Mouse (Mus musculus): ENCODE data around the gene Tuba1b. TPM values are rescaled to one million over a fixed set of nuclear protein-coding genes. Genes with fewer than 3 reads are reported as not detected.
"Not testable (repeated sequence)": the region's sequence is repeated elsewhere in the genome, so short reads cannot be mapped to it uniquely, and the experiment has no call there.

Tuba1b gene
- total and polyA plus RNA-seq, 2 experiments = 49.9 to 183 TPM

DNA sequence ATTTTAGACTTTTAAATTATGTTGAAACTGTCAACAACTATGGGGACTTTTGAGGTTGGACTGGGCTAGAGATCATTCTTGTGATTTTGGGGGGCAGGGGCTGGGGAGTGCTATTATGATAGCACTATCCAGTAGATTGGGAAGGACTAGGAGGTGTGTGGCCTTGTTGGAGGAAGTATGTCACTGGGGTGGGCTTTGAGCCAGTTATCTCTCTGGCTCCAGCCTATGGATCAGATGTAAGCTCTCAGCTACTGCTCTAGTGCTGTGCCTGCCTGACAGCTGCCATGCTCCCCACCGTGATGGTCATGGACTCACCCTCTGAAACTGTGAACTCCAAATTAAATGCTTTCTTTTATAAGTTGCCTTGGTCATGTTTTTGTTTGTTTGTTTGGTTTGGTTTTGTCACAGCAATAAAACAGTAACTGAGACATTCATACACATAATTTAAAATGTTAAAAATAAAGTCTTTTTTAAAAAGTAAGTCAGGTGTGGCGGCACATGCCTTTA is 11.3 kb downstream of the Tuba1b start:
- Histone ChIP-seq H3K79me2 (ENCODE audit: control insufficient read depth, insufficient read depth, low read length) (no peaks in the 10 kb centered on the region), H3K27ac (replicated peaks; ENCODE audit: insufficient read depth, low read depth, low read length) (peak overlapping the region; percentile 87), H3K4me1 (ENCODE audit: control insufficient read depth, insufficient read depth, low read length) (peaks cover 15% of the 10 kb centered on the region), H3K36me3 (ENCODE audit: control insufficient read depth, insufficient read depth, low read length) (no peaks in the 10 kb centered on the region), H3K9ac (ENCODE audit: low read depth, low read length) (no peak overlapping the region), H3K4me3 (ENCODE audit: insufficient read depth, low read depth, low read length) (no peak overlapping the region), H3K27me3 (ENCODE audit: control insufficient read depth, insufficient read depth, low read length) (no peaks in the 10 kb centered on the region)
- WGBS = 73% methylated on average over 2 of the region's 2 CpGs
- no peak for DNase-seq (ENCODE audit: extremely low read depth, low read depth, low spot score)
- TF ChIP-seq CTCF (IDR thresholded peaks at IDR 0.05; ENCODE audit: low read depth, low read length) (no peak), POLR2A (IDR thresholded peaks at IDR 0.05; ENCODE audit: extremely low read depth, insufficient read depth, low read length) (no peak)

DNA sequence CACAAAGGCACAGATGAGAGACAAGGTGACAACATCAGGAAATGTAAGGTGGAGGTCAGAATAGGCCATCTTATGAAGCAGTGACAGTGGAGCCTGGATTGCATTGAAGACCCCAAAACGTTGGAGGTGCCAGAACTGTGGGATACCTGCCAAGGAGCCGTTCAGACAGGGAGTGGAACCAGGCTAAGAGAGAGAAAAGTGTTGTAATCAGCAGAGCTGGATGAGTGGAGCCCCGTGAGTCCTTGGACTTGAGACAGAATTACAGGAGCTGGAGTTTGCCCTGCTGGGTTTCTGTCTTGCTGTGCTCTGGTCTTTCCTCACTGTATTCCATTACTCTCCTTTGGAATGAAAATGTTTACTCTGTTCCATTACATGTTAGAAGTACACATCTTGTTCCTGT is 11.8 kb downstream of the Tuba1b start:
- no peak overlapping the region for H3K4me3 ChIP-seq (ENCODE audit: insufficient read depth, low read depth, low read length)
- 13% methylated on average over 3 of the region's 3 CpGs for WGBS
- H3K36me3 ChIP-seq (ENCODE audit: control insufficient read depth, insufficient read depth, low read length) = no peaks in the 10 kb centered on the region
- H3K27me3 ChIP-seq (ENCODE audit: control insufficient read depth, insufficient read depth, low read length) = no peaks in the 10 kb centered on the region
- no peaks in the 10 kb centered on the region for H3K79me2 ChIP-seq (ENCODE audit: control insufficient read depth, insufficient read depth, low read length)
- peak; percentile 96 for DNase-seq (ENCODE audit: extremely low read depth, low read depth, low spot score)
- H3K27ac ChIP-seq (replicated peaks; ENCODE audit: insufficient read depth, low read depth, low read length) = peak overlapping the region; percentile 76
- H3K4me1 ChIP-seq (ENCODE audit: control insufficient read depth, insufficient read depth, low read length) = peaks cover 13% of the 10 kb centered on the region
- TF ChIP-seq POLR2A (IDR thresholded peaks at IDR 0.05; ENCODE audit: extremely low read depth, insufficient read depth, low read length) (no peak), CTCF (IDR thresholded peaks at IDR 0.05; ENCODE audit: low read depth, low read length) (no peak)
- no peak overlapping the region for H3K9ac ChIP-seq (ENCODE audit: low read depth, low read length)

DNA sequence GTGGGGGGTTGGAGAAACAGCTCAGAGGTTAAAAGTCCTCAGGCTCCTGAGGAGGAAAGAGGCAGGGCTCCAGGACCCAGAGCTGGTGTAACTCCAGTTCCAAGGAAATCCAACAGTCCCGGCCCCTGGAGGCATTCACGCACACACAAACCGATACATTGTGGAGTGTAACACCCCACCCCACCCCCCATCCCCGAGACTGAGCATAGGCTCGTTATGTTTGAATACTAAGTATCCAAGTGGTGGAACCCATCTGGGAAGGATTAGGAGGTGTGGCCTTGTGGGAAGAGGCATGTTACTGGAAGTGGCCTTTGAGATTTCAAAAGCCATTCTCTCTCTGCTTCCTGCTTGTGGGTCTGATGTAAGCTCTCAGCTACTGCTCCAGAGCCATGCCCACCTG is 12.9 kb downstream of the Tuba1b start:
- no peaks in the 10 kb centered on the region for H3K36me3 ChIP-seq (ENCODE audit: control insufficient read depth, insufficient read depth, low read length)
- H3K4me3 ChIP-seq (ENCODE audit: insufficient read depth, low read depth, low read length) = no peak overlapping the region
- no peak for TF ChIP-seq CTCF (IDR thresholded peaks at IDR 0.05; ENCODE audit: low read depth, low read length)
- TF ChIP-seq POLR2A (IDR thresholded peaks at IDR 0.05; ENCODE audit: extremely low read depth, insufficient read depth, low read length) = no peak
- H3K27ac ChIP-seq (replicated peaks; ENCODE audit: insufficient read depth, low read depth, low read length) = no peak overlapping the region
- peaks cover under 1% of the 10 kb centered on the region; the same call in 1 of the 2 replicates for H3K79me2 ChIP-seq (ENCODE audit: control insufficient read depth, insufficient read depth, low read length)
- no peak overlapping the region for H3K9ac ChIP-seq (ENCODE audit: low read depth, low read length)
- H3K4me1 ChIP-seq (ENCODE audit: control insufficient read depth, insufficient read depth, low read length) = peaks cover 17% of the 10 kb centered on the region
- no peak for DNase-seq (ENCODE audit: extremely low read depth, low read depth, low spot score)
- no peaks in the 10 kb centered on the region for H3K27me3 ChIP-seq (ENCODE audit: control insufficient read depth, insufficient read depth, low read length)
- WGBS = 93% methylated on average over 5 of the region's 5 CpGs

DNA sequence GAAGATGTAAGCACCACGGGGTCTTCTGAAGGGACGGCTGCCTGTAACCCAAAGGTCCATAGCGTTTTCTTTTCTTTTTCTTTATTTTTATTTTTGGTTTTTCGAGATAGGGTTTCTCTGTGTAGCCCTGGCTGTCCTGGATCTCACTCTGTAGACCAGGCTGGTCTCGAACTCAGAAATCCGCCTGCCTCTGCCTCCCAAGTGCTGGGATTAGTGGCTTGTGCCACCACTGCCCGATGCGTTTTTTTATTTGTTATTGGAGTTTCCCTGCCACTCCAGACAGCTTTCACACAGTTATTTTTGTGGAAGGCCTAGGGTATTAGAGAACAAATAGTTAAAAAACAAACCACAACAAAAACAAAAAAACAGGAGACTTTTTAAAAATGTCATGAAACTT is 15.9 kb downstream of the Tuba1b start:
- not testable (repeated sequence) for DNase-seq (ENCODE audit: extremely low read depth, low read depth, low spot score); H3K36me3 ChIP-seq (ENCODE audit: control insufficient read depth, insufficient read depth, low read length); H3K27me3 ChIP-seq (ENCODE audit: control insufficient read depth, insufficient read depth, low read length); H3K79me2 ChIP-seq (ENCODE audit: control insufficient read depth, insufficient read depth, low read length)
- Histone ChIP-seq H3K4me1 (ENCODE audit: control insufficient read depth, insufficient read depth, low read length) (peaks cover 19% of the 10 kb centered on the region), H3K9ac (ENCODE audit: low read depth, low read length) (peak overlapping the region; percentile 57), H3K4me3 (ENCODE audit: insufficient read depth, low read depth, low read length) (peak overlapping the region; percentile 50), H3K27ac (replicated peaks; ENCODE audit: insufficient read depth, low read depth, low read length) (peak overlapping the region; percentile 53)
- WGBS = 10% methylated on average over 8 of the region's 8 CpGs

DNA sequence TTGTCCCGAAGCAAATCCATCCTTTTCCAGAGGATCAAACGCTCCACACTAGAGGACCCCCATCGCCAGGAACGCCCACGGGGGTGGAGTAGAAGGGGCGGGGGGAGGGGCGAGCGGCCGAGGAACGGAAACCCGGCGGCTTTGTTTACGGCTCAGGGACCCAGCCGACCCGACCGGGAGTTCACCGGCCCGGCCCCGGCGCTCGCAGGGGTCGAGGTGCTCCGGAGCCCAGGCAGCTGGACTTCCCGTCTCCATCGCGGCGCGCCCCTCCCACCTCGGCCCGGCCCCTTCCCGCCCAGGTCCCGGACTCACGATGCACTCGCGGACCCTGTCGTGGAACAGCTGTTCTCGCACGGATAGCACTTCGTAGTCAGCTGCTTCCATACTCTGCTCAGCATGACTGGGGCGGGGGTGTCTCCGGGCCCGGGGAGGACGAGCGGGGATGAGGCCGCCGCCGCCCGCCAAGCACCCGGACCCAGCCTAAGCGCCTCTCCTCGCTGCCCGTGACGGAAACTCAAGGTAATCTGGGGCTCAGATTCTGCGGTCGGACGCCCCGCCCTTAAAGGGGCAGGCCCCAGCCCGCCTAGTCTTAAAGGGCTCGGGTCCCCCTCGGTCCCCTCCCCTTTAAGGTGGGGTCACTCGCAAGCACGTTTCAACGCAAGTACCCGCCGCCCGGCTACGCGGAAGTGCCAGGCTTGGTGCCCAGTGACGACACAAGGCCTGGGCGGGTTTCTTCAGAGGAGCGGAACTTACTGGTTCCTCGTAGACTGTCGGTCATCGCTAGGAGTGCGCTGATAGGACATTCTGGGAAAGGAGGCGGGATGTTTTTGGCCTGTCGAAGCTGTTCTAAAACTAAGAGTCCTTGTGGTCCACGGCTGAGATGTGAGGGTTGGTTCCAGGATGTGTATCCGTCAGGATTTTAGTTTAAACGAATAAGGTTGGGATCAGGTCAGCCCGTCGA is 16.5 kb downstream of the Tuba1b start, which contains the start of gene Lmbr1l:
TSS of gene Lmbr1l (minus strand) at position 694 of the 961 bp plus-strand sequence.
- H3K27ac ChIP-seq (replicated peaks; ENCODE audit: insufficient read depth, low read depth, low read length) = peak within 1 kb of the TSS; percentile 88
- peaks cover 9% of the 10 kb centered on the region; the same call in 1 of the 2 replicates for H3K79me2 ChIP-seq (ENCODE audit: control insufficient read depth, insufficient read depth, low read length)
- H3K27me3 ChIP-seq (ENCODE audit: control insufficient read depth, insufficient read depth, low read length) = no peaks in the 10 kb centered on the region
- TF ChIP-seq CTCF (IDR thresholded peaks at IDR 0.05; ENCODE audit: low read depth, low read length) (no peak), POLR2A (IDR thresholded peaks at IDR 0.05; ENCODE audit: extremely low read depth, insufficient read depth, low read length) (peak; percentile 88; the same call in 1 of the 2 replicates)
- WGBS = under 1% methylated on average over 82 of the region's 82 CpGs
- peak; percentile 98 for DNase-seq (ENCODE audit: extremely low read depth, low read depth, low spot score)
- peaks cover 16% of the 10 kb centered on the region for H3K4me1 ChIP-seq (ENCODE audit: control insufficient read depth, insufficient read depth, low read length)
- peaks cover under 1% of the 10 kb centered on the region; the same call in 1 of the 2 replicates for H3K36me3 ChIP-seq (ENCODE audit: control insufficient read depth, insufficient read depth, low read length)
- peak within 1 kb of the TSS; percentile 90 for H3K9ac ChIP-seq (ENCODE audit: low read depth, low read length)
- peak within 1 kb of the TSS; percentile 87 for H3K4me3 ChIP-seq (ENCODE audit: insufficient read depth, low read depth, low read length)

Data from liver, adult 2 months (tissue).